Mouse (Mus musculus) left cerebral cortex, postnatal 4 days (tissue): ENCODE measurements around the gene Ptpn3. TPM values are rescaled to one million over a fixed set of nuclear protein-coding genes. Genes with fewer than 3 reads are reported as not detected.
A peak's percentile ranks its signal among the peaks of the same experiment; 100 is the strongest.
"Not testable (repeated sequence)": the region's sequence is repeated elsewhere in the genome, so short reads cannot be mapped to it uniquely, and the experiment has no call there.

ENCODE experiments used
- DNase-seq: peaks from one replicate; pipeline ENCODE4 v3.0.0-alpha.2; 2022
- intact Hi-C: fragments of 180-260 bp; cut with DNase I; formaldehyde crosslinking; loops from one replicate; pipeline ENCODE4 v1.15.1; 2025
- total RNA-seq, 2 experiments: library from RNA; stranded (reverse); gene quantifications; 2 replicates each; pipeline ENCODE4 v1.2.3; 2021

Ptpn3 gene
- total RNA-seq, 2 experiments from 2014 or later: 9.6 to 12.1 TPM

GRCm38 (mm10) chr4:57231323-57231722 is 70.3 kb downstream of the Ptpn3 start:
- intact Hi-C loops: no loop called here

GRCm38 (mm10) chr4:57230341-57230740 is 71.3 kb downstream of the Ptpn3 start:
- no peak for DNase-seq
- intact Hi-C loops: no loop called here

More at GRCm38 (mm10) chr4:57231323-57231722, 70.3 kb downstream of the Ptpn3 start:
- peak; percentile 62 for DNase-seq

GRCm38 (mm10) chr4:57228601-57229520 is 72.8 kb downstream of the Ptpn3 start:
- intact Hi-C loops: no loop called here
- peak; percentile 59 for DNase-seq

- intact Hi-C loops: no loop called here
- DNase-seq: no peak
These were observed 76.9 kb downstream of the Ptpn3 start for GRCm38 (mm10) chr4:57224776-57225175.

- intact Hi-C loops: no loop called here
- no peak for DNase-seq
These were observed 83.9 kb downstream of the Ptpn3 start for GRCm38 (mm10) chr4:57217746-57218145.

GRCm38 (mm10) chr4:57216535-57216934 is 85.1 kb downstream of the Ptpn3 start:
- no peak for DNase-seq
- intact Hi-C loops: no loop called here

GRCm38 (mm10) chr4:57214852-57215251 is 86.8 kb downstream of the Ptpn3 start:
- DNase-seq: no peak
- intact Hi-C loops: no loop called here

- DNase-seq: no peak
- intact Hi-C loops: no loop called here
These were observed 87.5 kb downstream of the Ptpn3 start for GRCm38 (mm10) chr4:57214114-57214513.

- intact Hi-C loops: no loop called here
- no peak for DNase-seq
These were observed 89.9 kb downstream of the Ptpn3 start for GRCm38 (mm10) chr4:57211706-57212105.

- intact Hi-C loops: no loop called here
These were observed 95.7 kb downstream of the Ptpn3 start for GRCm38 (mm10) chr4:57205908-57206307.

GRCm38 (mm10) chr4:57204780-57205179 is 96.9 kb downstream of the Ptpn3 start:
- intact Hi-C loops: no loop called here
- DNase-seq: peak; percentile 81

More at GRCm38 (mm10) chr4:57205908-57206307, 95.7 kb downstream of the Ptpn3 start:
- DNase-seq: no peak

- DNase-seq: no peak
- intact Hi-C loops: no loop called here
These were observed 98.8 kb downstream of the Ptpn3 start for GRCm38 (mm10) chr4:57202660-57203361.

GRCm38 (mm10) chr4:57202132-57202531 is 99.5 kb downstream of the Ptpn3 start:
- no peak for DNase-seq
- intact Hi-C loops: no loop called here

- no peak for DNase-seq
- intact Hi-C loops: no loop called here
These were observed 101.0 kb downstream of the Ptpn3 start for GRCm38 (mm10) chr4:57200661-57201060.

GRCm38 (mm10) chr4:57198666-57199393 is 102.8 kb downstream of the Ptpn3 start:
- DNase-seq, intact Hi-C loops: not testable (repeated sequence)

- intact Hi-C loops: no loop called here
- DNase-seq: no peak
These were observed 109.9 kb downstream of the Ptpn3 start for GRCm38 (mm10) chr4:57191543-57192283.

- DNase-seq: no peak
- intact Hi-C loops: no loop called here
These were observed 111.8 kb downstream of the Ptpn3 start for GRCm38 (mm10) chr4:57189881-57190280.

GRCm38 (mm10) chr4:57186035-57186434 is 115.6 kb downstream of the Ptpn3 start:
- intact Hi-C loops: no loop called here
- no peak for DNase-seq

- intact Hi-C loops: no loop called here
- DNase-seq: no peak
These were observed 116.2 kb downstream of the Ptpn3 start for GRCm38 (mm10) chr4:57185462-57185861.

GRCm38 (mm10) chr4:57183493-57183892 is 118.1 kb downstream of the Ptpn3 start:
- peak; percentile 45 for DNase-seq
- intact Hi-C loops: no loop called here
